Mouse (Mus musculus) embryo, embryonic 10.5 days (tissue): Measurements from ENCODE around the gene Iqch.

ENCODE experiments used
- DNase-seq: peaks from one replicate; pipeline ENCODE4 v3.0.0-alpha.2; 2015; ENCODE audit warnings: low spot score

Iqch gene

DNA sequence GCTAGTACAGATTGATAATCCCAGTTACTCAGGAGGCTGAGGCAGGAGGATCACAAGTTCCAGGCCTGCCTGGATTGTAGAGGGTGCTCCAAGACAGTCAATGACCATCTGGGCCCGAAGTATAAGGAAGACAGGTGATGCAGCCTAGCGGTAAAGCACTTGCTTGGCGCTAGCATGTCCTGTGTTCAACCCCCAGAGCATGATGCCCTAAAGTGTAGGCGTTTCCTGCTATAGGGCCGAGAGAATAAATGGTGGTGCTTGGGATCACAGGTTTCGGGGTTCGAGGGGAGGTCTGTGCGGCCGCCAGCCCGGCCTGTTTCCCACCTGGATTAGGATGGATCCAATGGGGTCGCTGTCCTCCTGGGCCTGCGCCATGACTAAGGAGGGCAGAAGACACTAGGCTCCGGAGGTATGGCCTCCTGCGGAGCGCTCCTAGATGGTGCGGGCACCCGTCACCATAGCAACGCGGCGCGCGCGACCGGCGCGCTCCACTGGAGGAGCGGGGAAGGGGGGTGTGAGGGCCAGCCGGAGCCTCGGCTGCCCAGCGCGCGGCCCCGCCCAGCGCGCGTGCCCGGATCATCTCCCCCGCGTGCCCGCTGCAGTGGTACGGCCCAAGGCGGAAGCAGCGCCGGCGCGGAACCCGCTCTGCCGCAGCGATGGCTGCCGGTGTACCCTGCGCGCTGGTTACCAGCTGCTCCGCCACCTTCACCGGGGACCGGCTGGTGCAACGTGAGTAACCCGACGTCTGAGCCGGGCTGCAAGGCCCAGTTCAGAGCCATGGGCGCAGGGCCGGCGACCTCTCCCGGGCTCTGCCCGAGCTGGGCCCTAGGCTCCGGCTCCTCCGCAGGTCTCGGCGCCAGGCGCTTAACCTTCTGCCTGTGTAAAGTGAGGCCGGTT, at the start of gene Iqch, which contains the start of gene Aagab:
Gene Iqch, minus strand, starts transcription at position 451 of the 897 bp plus-strand sequence.
Gene Aagab, plus strand, starts transcription at position 618 of the 897 bp plus-strand sequence.
- peak; percentile 95 for DNase-seq

DNA sequence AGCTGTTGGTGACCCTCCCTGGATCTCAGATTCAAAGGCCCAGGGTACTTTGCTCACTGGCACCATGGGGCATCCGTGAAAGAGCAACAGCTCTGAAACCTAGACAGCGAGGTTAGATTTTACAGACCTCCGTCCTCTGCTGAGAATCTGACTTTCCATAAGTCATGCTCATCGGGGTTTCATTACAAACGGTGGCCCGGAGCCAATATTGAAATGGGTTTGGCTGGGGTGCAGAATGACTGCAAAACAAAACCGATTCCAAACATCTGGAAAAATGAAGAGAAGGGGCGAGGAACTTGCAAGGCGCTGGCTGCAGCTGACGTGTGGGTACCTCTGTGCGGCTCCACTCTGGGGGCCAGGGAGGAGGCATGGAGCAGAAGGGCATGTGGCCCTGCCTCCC, 49.3 kb upstream of the Iqch start:
- no peak for DNase-seq

DNA sequence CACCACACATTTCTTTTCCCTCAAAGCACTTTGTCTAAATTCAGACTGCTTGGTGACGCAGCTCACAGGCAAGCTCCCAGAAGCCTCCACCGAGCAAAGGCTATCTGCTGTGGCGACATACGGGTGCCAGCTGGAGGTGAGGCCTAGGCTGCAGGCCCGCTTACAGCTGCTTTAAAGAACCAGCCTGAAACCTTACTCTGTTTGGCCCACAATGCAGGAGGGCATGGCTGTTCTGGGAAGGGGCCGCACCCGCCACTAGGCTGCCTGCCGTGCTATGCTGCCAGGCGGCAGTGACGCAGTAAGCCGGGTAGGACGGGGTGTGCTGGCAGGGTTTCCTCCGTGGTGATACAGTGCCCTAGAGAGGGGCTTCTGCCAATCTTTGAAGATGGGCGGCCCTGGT, 48.6 kb upstream of the Iqch start:
- no peak for DNase-seq

DNA sequence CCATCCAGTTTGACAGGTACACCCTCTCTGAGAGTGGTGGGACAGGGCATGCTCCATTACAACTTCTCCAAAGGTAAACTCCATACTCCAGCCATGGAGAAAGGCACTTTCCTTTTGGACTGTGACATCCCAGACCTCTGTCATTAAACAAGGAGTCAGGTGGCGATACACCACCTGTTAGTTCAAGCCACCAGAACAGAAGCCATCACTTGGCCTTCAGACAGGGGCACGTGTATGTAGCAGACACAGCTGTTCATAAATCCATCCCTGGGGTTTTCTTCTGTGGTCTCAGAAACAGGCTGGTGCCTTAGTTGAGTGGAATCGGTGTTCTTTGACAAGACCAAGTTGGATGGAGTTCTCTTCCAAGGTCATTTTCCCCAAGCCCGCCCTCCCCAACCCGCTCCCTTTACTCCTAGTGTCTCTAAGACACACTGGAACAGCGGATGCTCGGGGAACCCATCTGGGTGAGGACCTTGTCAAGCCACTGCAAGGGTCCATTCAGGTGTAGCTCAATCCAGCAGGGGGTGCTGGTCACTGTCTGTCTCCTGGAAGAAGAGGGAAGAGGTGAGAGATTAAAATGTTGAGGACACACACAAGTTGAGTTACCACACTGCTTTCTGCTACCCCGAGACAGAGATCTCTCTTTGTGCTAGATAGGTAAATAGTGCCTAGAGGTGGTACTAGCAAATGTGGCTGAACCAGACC, 47.7 kb upstream of the Iqch start:
- peak; percentile 31 for DNase-seq

DNA sequence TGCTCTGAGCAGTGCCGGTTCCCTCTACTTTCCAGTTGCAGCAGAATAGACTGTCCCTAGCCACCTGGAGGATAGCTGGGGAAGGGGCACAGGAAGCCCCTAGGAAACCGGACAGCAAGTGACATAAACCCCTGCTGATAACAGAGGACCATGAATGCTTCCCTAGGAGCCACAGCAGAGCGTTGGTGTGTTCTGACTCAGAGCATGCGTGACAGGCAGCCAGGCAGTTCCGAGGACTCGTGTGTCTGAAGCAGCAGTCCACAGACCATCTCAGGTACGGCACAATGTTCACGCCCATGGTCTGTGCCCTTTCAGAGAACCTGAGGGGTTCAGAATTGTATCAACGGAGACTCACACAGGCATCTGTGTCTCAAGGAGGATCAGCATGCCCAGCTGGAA, 46.2 kb upstream of the Iqch start:
- DNase-seq: no peak

DNA sequence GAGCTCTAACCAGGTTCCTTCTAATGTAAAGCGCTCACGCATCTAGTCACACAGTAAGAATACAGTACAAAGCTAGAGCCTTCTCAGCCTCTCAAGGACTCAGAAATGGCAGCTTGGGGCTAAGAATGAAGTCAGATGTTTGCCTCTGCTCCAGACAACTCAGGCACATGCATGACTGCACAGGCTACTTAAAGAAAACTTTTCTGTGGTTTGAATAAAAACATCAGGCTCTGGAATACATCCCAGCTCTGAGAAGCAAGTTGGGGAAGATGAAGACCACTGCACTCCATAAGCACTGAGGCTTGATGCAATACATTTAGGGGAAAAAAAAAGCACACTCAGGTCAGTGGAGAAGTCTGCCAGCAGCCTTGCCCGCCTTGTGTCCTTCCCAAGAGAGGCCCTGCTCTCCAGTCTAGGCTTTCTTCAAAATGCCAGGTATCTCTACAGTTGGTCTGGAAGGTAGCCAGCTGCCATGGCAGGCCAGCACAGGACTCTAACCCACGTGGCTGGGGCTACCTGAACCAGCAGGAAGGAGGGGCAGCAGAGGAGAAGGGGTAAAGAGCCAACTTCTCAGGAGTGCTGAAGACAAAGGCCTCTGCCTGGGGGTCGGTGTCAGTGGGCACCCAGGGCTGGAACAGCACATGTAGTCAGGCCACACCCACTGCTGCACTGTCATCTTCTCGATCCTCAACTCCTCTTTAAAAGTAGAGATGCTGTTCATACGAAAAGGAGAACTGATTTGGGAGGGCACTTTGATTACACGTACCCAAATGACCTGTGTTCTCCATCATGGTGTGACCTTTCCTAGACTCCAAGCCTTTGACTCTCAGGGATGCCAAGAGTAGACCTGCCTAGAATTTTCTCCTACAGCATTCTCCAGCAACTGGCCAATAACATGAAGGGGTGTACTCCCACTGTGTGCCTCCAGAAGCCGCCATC, 45.6 kb upstream of the Iqch start:
- DNase-seq: no peak

DNA sequence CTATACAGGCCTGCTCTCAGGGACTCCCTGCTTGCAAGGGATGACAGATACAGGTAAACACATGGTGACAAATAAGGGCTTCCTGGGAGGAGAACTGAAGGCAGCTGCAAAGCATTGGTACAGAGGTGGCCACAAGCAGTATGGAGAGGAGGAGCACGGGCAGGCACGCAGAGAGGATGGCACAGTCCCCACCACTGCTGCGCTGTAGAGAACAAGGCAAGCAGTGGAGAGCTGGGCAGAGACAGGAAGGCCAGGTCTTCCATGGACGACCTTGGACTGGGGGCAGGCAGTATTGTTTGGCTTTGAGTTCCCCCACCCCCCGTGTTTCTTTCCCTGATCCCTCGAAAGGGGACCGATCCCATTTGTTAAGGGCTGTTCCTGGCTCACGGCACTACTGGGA, 42.8 kb upstream of the Iqch start:
- DNase-seq: no peak

DNA sequence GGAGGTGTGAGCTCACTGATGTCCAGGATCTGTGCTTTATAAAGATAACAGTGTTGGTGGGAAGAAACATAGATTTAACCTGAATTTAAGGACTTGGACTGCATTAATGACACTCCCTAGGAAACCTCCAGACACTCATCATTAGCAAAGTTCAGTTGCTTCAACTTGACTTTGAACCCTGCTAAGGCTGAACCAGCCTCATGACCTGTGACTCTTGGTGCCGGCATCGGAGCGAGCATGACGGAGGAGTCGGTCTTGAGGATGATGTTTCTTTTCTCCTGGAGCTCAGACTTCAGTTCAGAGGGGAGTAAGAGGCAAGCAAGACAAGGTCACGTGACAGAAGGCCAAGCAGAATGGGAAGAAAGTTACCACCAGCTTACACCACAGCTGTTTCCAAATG, 41.7 kb upstream of the Iqch start:
- no peak for DNase-seq

DNA sequence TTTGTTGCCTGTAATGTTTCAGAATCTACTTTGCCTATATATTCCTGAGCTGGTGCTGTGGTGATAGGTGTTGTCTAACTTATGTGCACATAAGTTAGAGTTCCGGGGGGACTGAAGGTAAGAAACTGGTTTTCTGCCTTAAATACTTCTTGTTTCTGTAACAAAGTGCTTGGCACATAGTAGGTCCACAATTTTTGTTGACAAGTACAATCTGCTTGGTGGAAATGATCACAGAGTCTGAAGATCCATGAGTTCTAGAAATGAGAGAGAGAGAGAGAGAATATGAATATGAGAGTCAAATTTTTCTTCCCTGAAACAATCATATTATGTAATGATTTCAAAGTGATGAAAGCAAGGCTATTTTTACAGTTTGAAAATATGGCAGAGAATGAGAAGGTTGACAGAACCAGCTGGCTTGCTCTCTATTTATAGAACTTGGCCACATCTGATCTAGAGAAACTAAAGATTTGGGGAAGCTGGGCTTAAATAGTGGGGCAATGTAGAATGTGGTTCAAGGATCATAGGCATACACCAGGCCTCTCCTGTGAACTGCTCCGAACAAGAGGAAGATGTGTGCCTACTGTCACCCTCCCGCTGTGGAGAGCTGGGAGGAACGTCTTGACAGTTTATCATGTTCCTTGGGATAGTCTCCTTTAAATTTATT, 39.8 kb upstream of the Iqch start:
- DNase-seq: no peak

DNA sequence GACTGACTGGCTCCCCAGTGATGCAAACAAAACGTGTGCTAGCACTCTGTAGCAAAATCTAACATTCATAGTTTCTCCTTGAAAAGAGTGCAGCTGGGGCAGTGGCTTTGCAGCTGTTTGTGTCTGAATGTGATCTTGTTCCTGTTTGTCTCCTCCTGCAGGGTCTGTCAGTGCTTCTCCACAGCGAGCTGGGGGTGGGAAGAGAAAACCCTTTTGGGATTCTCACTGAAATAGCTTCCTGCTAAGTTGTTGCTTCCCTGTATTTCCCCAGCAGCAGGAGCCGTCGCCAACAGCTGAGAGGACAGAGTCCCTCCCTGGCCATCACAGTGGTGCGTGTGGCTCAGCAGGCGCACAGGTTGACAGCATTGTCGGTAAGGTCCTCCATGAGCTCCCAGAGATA, 33.8 kb upstream of the Iqch start:
- no peak for DNase-seq

DNA sequence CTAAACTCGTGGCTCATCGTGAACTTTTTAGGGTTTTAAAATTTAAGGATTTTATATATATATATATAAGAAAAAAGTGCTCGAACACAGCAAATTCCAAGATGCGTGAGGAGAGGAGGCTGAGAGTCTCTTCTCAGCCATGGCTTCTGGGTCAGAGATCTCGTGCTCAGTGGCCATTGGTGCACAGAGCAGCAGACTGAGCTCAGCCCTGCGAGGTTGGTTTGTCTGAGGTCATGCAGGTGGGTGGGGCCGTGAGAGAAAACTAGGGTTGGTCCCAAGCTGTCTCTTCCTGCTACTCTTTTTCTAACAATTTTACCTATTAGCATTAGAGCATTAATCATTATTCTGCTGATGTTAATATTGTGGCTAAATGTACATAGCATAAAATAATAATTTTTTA, 31.0 kb upstream of the Iqch start:
- no peak for DNase-seq

DNA sequence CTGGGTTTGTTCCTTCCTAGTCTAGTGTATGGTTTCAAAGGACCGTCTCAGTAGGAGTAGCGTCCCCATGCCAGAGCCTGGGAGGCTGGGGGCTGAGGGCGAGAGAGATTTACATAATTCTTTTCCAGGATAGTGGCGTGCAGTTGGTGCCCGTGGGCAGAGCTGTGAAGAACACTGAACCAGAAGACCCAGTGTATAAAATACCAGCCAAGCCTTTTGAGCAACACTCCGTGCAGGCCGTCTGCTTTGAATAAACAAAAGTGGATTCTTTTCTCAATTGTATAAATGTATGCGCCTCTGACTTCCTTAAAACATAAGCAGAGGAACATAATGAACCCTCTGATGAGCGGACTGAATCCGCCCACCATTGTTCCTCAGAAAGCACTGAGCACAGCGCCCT, 30.6 kb upstream of the Iqch start:
- DNase-seq: no peak

DNA sequence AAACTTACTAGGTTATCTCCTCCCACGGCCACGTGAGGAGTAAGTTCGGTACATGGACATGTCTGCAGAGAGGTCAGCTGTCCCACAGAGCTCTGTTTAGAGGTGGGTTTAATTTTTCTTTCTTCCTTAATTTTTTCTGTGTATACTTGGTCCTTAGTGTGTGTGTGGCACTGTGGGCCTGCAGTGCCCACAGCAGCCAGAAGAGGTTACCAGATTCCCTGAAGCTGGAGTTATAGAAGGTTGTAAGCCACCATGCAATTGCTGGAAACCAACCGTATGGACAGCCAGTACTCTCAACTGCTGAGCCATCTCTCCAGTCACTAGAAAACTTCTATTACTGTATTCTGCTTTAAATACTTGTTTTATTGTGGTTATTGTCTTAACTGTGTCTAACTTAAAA, 29.8 kb upstream of the Iqch start:
- DNase-seq: no peak

DNA sequence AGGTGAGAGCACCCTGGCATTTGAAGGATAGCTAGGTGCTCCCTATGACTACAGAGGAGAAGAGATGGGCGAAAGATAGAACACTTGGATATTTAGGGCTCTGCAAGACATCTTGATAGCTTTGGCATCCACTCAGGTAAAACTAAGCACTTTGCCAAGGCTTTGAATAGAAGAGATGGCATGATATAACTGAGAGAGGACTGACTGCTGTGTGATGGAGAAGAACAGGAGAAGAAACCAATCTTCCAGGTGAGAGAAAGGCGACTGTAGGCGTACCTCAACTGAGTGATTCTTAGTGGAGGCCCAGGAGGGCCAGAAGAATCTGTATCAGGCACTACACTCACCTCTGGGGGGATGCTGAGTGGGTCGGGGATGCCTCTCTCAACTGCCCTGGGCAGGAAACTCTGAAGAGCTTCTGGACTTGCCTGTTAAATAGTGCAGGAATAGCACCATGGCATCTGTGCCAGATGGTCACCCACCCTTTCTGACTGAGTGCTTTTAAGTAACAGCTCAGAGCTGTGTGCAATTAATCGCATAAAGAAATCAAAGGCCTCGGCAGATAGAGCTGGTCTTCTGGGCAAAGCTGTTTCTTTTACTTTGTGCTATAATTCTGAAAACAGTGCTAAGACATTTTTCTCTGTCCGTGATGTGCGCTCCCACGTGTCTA, 22.9 kb upstream of the Iqch start:
- no peak for DNase-seq

DNA sequence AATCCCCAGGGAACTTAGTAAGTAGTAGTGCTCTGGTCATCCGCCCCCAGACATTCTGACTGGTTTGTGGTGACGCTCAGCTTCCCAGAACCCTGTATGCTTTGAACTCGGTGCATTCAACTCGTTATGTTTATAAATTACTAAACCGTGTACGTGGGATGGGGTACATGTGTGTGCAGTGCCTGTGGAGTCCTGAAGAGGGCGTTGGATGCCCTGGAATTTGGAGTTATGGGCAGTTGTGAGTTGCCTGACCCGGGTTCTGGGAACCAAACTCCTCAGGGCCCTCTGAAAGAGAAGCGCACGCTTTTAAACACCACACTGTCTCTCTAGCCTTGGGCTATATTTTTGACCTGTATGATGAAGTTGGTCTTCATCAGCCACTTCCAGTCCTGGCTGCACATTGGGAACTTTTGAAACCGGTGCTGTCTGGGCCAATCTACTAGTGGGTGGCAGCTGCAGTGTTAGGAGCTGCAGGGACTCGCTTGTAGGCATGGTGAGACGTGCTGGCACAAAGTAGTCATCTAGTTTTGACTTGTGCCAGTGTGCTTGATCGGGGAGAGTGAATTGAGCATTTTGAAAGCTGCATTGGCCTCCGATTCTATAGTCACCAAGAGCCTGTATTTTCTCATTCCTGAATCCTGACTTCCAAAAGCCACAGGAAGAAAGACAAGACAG, 21.7 kb upstream of the Iqch start:
- no peak for DNase-seq

DNA sequence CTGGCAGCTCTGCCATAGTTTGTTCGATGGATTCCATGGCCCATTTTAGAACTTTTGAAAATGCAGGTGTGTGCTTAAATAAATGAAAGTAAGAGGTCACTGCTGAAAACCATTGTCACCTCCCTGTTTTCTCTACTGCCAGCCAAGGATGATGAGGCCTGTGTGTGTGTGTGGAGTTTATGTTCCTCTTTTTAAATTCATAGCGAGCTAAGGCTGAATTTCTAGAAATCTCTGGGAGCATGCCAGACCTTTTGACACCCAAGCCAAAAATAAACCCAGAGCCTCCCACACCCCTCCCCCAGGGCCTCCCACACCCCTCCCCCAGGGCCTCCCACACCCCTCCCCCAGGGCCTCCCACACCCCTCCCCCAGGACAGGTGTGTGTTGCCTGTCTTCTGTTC, 15.7 kb upstream of the Iqch start:
- DNase-seq: no peak

DNA sequence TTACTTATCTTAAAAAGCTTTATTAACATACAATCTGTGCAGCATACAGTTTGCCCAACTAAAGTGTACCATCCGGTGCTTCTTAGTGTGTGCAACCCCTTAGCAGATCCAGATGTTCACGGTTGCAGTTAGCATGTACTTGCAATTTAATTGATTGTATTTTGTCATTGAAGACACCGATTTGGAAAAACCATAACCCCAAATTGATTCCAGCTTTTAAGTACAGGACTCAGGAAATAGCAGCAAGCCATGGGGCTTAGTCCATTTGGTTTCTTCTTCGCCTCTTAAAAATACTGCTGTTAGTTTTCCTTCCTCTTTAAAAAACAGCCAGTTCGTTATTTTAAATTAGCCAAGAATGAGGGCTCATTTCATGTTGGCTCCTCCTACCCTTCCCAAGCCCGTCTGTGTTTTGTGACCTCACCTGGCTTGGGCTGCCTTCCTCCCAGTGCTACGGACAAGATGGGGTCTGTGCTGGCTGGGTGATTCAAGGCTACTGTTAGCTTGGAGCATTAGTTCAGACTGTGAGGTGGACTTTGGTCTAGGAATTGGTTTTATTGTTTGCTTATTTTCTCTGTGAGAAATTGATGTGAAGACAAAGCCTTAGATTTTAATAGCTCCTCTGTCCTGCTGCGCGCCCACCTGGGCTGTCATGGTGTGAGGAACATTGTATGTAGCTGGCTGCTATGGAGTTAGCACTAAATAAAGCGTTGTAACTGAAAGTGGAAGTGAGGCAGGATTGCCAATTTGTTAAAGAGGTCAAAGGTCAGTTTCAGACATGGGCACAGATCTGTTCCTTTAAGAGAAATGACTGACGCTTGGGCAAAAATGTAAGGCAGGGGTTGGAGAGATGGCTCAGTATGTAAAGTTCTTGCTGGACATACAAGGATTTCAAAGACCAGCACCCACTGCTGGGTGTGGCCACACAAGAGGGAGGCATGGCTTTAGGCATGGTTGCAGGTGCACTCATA, 12.0 kb upstream of the Iqch start:
- DNase-seq: no peak

DNA sequence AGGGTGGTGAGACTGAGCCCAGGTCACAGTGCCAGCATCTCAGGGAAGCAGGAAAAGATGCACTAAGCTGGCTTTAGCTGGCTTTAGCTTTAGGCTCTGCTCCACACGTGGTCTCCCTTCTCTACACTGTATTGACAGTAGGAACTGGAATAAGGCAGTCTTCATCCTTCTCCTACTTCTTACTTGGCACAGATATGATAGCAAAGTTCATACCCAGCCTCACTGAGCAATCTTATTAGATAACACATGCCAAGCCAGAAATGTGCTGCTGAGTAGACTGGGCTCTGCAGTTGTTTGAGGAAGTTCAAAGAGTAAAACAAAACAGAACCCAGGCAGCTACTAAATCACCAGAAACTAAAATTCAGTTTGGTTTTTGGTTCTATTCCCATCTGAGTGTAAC, 11.3 kb upstream of the Iqch start:
- DNase-seq: no peak
